Mouse (Mus musculus): ENCODE data around the gene Grap2. TPM values are rescaled to one million over a fixed set of nuclear protein-coding genes. Genes with fewer than 3 reads are reported as not detected.

Gene Grap2
- polyA plus RNA-seq, 1 experiment from 2014 or later: 3.0 TPM

GRCm38 (mm10) chr15:80632280-80632893, 60.0 kb downstream of the Grap2 start:
- Histone ChIP-seq H3K4me2 (replicated peaks) (no peak overlapping the region), H3K4me3 (no peak overlapping the region), H3K27ac (replicated peaks) (no peak overlapping the region), H3K4me1 (peaks cover 10% of the 10 kb centered on the region), H3K9ac (replicated peaks) (no peak overlapping the region), H3K27me3 (no peaks in the 10 kb centered on the region), H3K9me3 (no peaks in the 10 kb centered on the region), H3K36me3 (no peaks in the 10 kb centered on the region)
- 87% methylated on average over 13 of the region's 13 CpGs for WGBS
- ATAC-seq (ENCODE audit: low FRiP score, low read depth): no peak

- no peak overlapping the region for H3K4me3 ChIP-seq
- no peaks in the 10 kb centered on the region for H3K9me3 ChIP-seq
- H3K4me2 ChIP-seq (replicated peaks): no peak overlapping the region
- WGBS: 54% methylated on average over 11 of the region's 11 CpGs
- H3K9ac ChIP-seq (replicated peaks): no peak overlapping the region
- H3K27ac ChIP-seq (replicated peaks): no peak overlapping the region
- ATAC-seq (ENCODE audit: low FRiP score, low read depth): no peak
- H3K27me3 ChIP-seq: no peaks in the 10 kb centered on the region
- H3K36me3 ChIP-seq: no peaks in the 10 kb centered on the region
- H3K4me1 ChIP-seq: peaks cover 10% of the 10 kb centered on the region
Measured at GRCm38 (mm10) chr15:80634391-80635193, 62.2 kb downstream of the Grap2 start.

GRCm38 (mm10) chr15:80636757-80637372, 64.5 kb downstream of the Grap2 start:
- H3K4me2 ChIP-seq (replicated peaks): no peak overlapping the region
- H3K4me1 ChIP-seq: peaks cover 5% of the 10 kb centered on the region; the same call in 1 of the 2 replicates
- 70% methylated on average over 13 of the region's 13 CpGs for WGBS
- H3K27ac ChIP-seq (replicated peaks): no peak overlapping the region
- no peak for ATAC-seq (ENCODE audit: low FRiP score, low read depth)
- H3K9me3 ChIP-seq: no peaks in the 10 kb centered on the region
- H3K36me3 ChIP-seq: no peaks in the 10 kb centered on the region
- no peaks in the 10 kb centered on the region for H3K27me3 ChIP-seq
- H3K4me3 ChIP-seq: no peak overlapping the region
- no peak overlapping the region for H3K9ac ChIP-seq (replicated peaks)

GRCm38 (mm10) chr15:80639071-80639702, 66.8 kb downstream of the Grap2 start:
- no peak overlapping the region for H3K27ac ChIP-seq (replicated peaks)
- no peaks in the 10 kb centered on the region for H3K36me3 ChIP-seq
- no peak for ATAC-seq (ENCODE audit: low FRiP score, low read depth)
- WGBS: 57% methylated on average over 11 of the region's 11 CpGs
- H3K9me3 ChIP-seq: no peaks in the 10 kb centered on the region
- H3K4me3 ChIP-seq: no peak overlapping the region
- no peak overlapping the region for H3K4me2 ChIP-seq (replicated peaks)
- no peaks in the 10 kb centered on the region for H3K27me3 ChIP-seq
- H3K9ac ChIP-seq (replicated peaks): no peak overlapping the region
- peaks cover 5% of the 10 kb centered on the region; the same call in 1 of the 2 replicates for H3K4me1 ChIP-seq

- H3K27ac ChIP-seq (replicated peaks): no peak overlapping the region
- no peaks in the 10 kb centered on the region for H3K27me3 ChIP-seq
- H3K4me1 ChIP-seq: peaks cover 5% of the 10 kb centered on the region; the same call in 1 of the 2 replicates
- H3K9ac ChIP-seq (replicated peaks): no peak overlapping the region
- 88% methylated on average over 3 of the region's 3 CpGs for WGBS
- no peak overlapping the region for H3K4me2 ChIP-seq (replicated peaks)
- H3K36me3 ChIP-seq: no peaks in the 10 kb centered on the region
- H3K9me3 ChIP-seq: no peaks in the 10 kb centered on the region
- no peak overlapping the region for H3K4me3 ChIP-seq
- ATAC-seq (ENCODE audit: low FRiP score, low read depth): no peak
Measured at GRCm38 (mm10) chr15:80639874-80640273, 67.5 kb downstream of the Grap2 start.

- H3K27me3 ChIP-seq: no peaks in the 10 kb centered on the region
- WGBS: 80% methylated on average over 2 of the region's 2 CpGs
- H3K4me2 ChIP-seq (replicated peaks): no peak overlapping the region
- no peak for ATAC-seq (ENCODE audit: low FRiP score, low read depth)
- peaks cover 3% of the 10 kb centered on the region; the same call in 1 of the 2 replicates for H3K4me1 ChIP-seq
- H3K36me3 ChIP-seq: no peaks in the 10 kb centered on the region
- H3K9me3 ChIP-seq: no peaks in the 10 kb centered on the region
- no peak overlapping the region for H3K9ac ChIP-seq (replicated peaks)
- H3K27ac ChIP-seq (replicated peaks): no peak overlapping the region
- H3K4me3 ChIP-seq: no peak overlapping the region
Measured at GRCm38 (mm10) chr15:80641702-80642435, 69.5 kb downstream of the Grap2 start.

- WGBS: 90% methylated on average over 17 of the region's 17 CpGs
Measured at GRCm38 (mm10) chr15:80645006-80645797, 72.8 kb downstream of the Grap2 start.

GRCm38 (mm10) chr15:80648977-80649606, 76.7 kb downstream of the Grap2 start:
- Histone ChIP-seq H3K4me1 (peaks cover 4% of the 10 kb centered on the region; the same call in 1 of the 2 replicates), H3K36me3 (no peaks in the 10 kb centered on the region), H3K4me2 (replicated peaks) (no peak overlapping the region), H3K9ac (replicated peaks) (no peak overlapping the region), H3K27me3 (no peaks in the 10 kb centered on the region), H3K9me3 (no peaks in the 10 kb centered on the region), H3K27ac (replicated peaks) (no peak overlapping the region), H3K4me3 (no peak overlapping the region)
- WGBS: 83% methylated on average over 15 of the region's 15 CpGs
- no peak for ATAC-seq (ENCODE audit: low FRiP score, low read depth)

More at GRCm38 (mm10) chr15:80645006-80645797, 72.8 kb downstream of the Grap2 start:
- H3K4me3 ChIP-seq: no peak overlapping the region
- no peak overlapping the region for H3K4me2 ChIP-seq (replicated peaks)
- no peak for ATAC-seq (ENCODE audit: low FRiP score, low read depth)
- no peak overlapping the region for H3K9ac ChIP-seq (replicated peaks)
- H3K27ac ChIP-seq (replicated peaks): no peak overlapping the region
- no peaks in the 10 kb centered on the region for H3K9me3 ChIP-seq
- peaks cover 4% of the 10 kb centered on the region; the same call in 1 of the 2 replicates for H3K4me1 ChIP-seq
- H3K27me3 ChIP-seq: no peaks in the 10 kb centered on the region
- H3K36me3 ChIP-seq: no peaks in the 10 kb centered on the region

- H3K27me3 ChIP-seq: no peaks in the 10 kb centered on the region
- WGBS: 85% methylated on average over 2 of the region's 2 CpGs
- H3K4me3 ChIP-seq: no peak overlapping the region
- H3K4me1 ChIP-seq: peaks cover 4% of the 10 kb centered on the region; the same call in 1 of the 2 replicates
- H3K27ac ChIP-seq (replicated peaks): no peak overlapping the region
- no peaks in the 10 kb centered on the region for H3K36me3 ChIP-seq
- H3K4me2 ChIP-seq (replicated peaks): no peak overlapping the region
- no peaks in the 10 kb centered on the region for H3K9me3 ChIP-seq
- no peak for ATAC-seq (ENCODE audit: low FRiP score, low read depth)
- no peak overlapping the region for H3K9ac ChIP-seq (replicated peaks)
Measured at GRCm38 (mm10) chr15:80650412-80650811, 78.0 kb downstream of the Grap2 start.

GRCm38 (mm10) chr15:80653865-80654264, 81.5 kb downstream of the Grap2 start:
- no peaks in the 10 kb centered on the region for H3K27me3 ChIP-seq
- no peak overlapping the region for H3K27ac ChIP-seq (replicated peaks)
- H3K4me1 ChIP-seq: peaks cover 6% of the 10 kb centered on the region; the same call in 1 of the 2 replicates
- H3K4me3 ChIP-seq: no peak overlapping the region
- H3K9ac ChIP-seq (replicated peaks): no peak overlapping the region
- ATAC-seq (ENCODE audit: low FRiP score, low read depth): no peak
- no peaks in the 10 kb centered on the region for H3K36me3 ChIP-seq
- 87% methylated on average over 8 of the region's 8 CpGs for WGBS
- H3K9me3 ChIP-seq: no peaks in the 10 kb centered on the region
- no peak overlapping the region for H3K4me2 ChIP-seq (replicated peaks)

All from midbrain, embryonic 12.5 days (tissue).